Mouse (Mus musculus) hindbrain, postnatal 0 days (tissue): ENCODE data around the gene Slc47a2. TPM values are rescaled to one million over a fixed set of nuclear protein-coding genes. Genes with fewer than 3 reads are reported as not detected.

Experiments used
- ATAC-seq: fragments of 200-750 bp; cut with Nextera tagmentation; 2 replicates; pipeline ENCODE4 v1.8.0; 2017; ENCODE audit warnings: mild to moderate bottlenecking, moderate TSS enrichment, moderate library complexity
- DNase-seq: peaks from one replicate; pipeline ENCODE4 v3.0.0-alpha.2; 2015; ENCODE audit warnings: low spot score
- H3K27ac ChIP-seq: fragments of 300-500 bp; sonication (generic); 2 replicates; pipeline ENCODE4 v1.5.1; 2014; ENCODE audit warnings: mild to moderate bottlenecking
- H3K27me3 ChIP-seq: fragments of 300-500 bp; sonication (generic); 2 replicates; pipeline ENCODE4 v1.6.1; 2014; ENCODE audit warnings: low read length, mixed read lengths; ENCODE audit not compliant: insufficient read depth
- H3K36me3 ChIP-seq: fragments of 300-500 bp; sonication (generic); 2 replicates; pipeline ENCODE4 v1.6.1; 2014; ENCODE audit warnings: low read length, mixed read lengths; ENCODE audit not compliant: insufficient read depth
- H3K4me1 ChIP-seq: fragments of 300-500 bp; sonication (generic); 2 replicates; pipeline ENCODE4 v1.6.1; 2014; ENCODE audit warnings: antibody characterized with exemption, low read length, mixed read lengths; ENCODE audit not compliant: insufficient read depth
- H3K4me2 ChIP-seq: fragments of 300-500 bp; sonication (generic); 2 replicates; pipeline ENCODE4 v1.6.1; 2014; ENCODE audit warnings: low read depth, mild to moderate bottlenecking, low read length, moderate library complexity, mixed read lengths
- H3K4me3 ChIP-seq: fragments of 300-500 bp; sonication (generic); 2 replicates; pipeline ENCODE4 v1.5.1; 2014; ENCODE audit warnings: low read length
- H3K9ac ChIP-seq: fragments of 300-500 bp; sonication (generic); replicated peaks from 2 replicates; pipeline ENCODE4 v1.6.1; 2014; ENCODE audit warnings: mild to moderate bottlenecking, low read length, moderate library complexity, mixed read lengths
- H3K9me3 ChIP-seq: fragments of 300-500 bp; sonication (generic); 2 replicates; pipeline ENCODE4 v1.6.1; 2016; ENCODE audit warnings: low read length, mixed read lengths
- CTCF ChIP-seq: IDR thresholded peaks from 2 replicates; pipeline ENCODE4 v1.5.1; 2016; ENCODE audit warnings: antibody characterized with exemption, control low read depth, low read depth
- whole genome bisulfite sequencing: fragments of 180-500 bp; shearing (Covaris S2); extraction: QIAGEN DNeasy Blood & Tissue Kit; methylation state at CpG from one replicate; pipeline ENCODE4 v1.1.7; 2014; 5-methylcytosine and 5-hydroxymethylcytosine counted together
- polyA plus RNA-seq: library from polyadenylated mRNA; unstranded; fragments of >200 nt; fragmentation: Nextera tagmentation; extraction: Ambion mirVana; gene quantifications from 2 replicates; pipeline ENCODE4 v1.2.1, GENCODE M21; 2015
- total RNA-seq: library from RNA; depleted of rRNA; stranded (reverse); fragments of >200 nt; gene quantifications from 2 replicates; pipeline ENCODE4 v1.2.3, GENCODE M21; 2014

The Slc47a2 gene
- total and polyA plus RNA-seq, 2 experiments from 2014 or later: 0.16 to 0.21 TPM

DNA sequence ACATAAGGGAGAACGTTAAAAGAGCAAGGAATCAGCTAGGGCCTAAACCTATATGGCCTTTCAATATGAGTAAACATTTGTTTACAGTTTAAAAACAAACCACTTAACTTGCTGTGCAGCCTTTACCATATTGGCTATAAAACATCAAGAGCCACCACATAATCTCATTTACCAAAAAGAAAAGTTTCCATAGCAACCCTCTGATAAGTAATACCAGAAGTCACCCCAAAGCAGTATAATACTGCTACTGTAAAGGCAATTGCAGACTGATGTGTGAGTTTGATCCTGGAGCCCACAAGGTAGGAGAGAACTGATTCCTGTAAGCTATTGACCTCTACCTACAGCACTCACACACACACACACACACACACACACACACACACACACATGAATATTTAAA is 68.2 kb downstream of the Slc47a2 start:
- H3K4me3 ChIP-seq: no peak overlapping the region
- no peaks in the 10 kb centered on the region for H3K36me3 ChIP-seq
- TF ChIP-seq CTCF: no peak
- DNase-seq (no peak), ATAC-seq (no peak)
- H3K27ac ChIP-seq: no peak overlapping the region
- H3K9me3 ChIP-seq: no peaks in the 10 kb centered on the region
- WGBS: 80% methylated on average over 1 of the region's 1 CpGs
- H3K4me1 ChIP-seq: no peaks in the 10 kb centered on the region
- H3K27me3 ChIP-seq: no peaks in the 10 kb centered on the region
- H3K9ac ChIP-seq: no peak overlapping the region
- H3K4me2 ChIP-seq: no peak overlapping the region

DNA sequence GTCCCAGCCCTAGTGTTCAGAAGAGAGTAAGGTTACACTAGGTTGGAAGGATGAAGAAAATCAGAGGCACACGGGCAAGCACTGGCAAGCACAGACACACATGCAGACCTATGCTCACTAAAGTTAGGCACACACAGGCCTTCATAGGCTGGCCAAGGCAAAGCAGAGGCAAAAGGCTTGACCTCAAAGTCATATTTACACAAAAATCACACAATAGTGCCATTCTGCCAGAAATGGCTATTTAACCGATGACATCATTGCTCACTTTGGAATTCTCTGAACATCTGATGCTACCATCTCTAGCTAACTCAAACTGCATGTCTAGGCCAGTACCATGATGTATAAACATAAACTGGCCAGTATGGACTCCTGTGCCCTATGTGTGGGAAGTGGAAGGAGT is 68.7 kb downstream of the Slc47a2 start:
- no peak for TF ChIP-seq CTCF
- Histone ChIP-seq H3K9ac (no peak overlapping the region), H3K9me3 (no peaks in the 10 kb centered on the region), H3K4me3 (no peak overlapping the region), H3K4me2 (no peak overlapping the region), H3K27me3 (no peaks in the 10 kb centered on the region), H3K27ac (no peak overlapping the region), H3K36me3 (no peaks in the 10 kb centered on the region), H3K4me1 (no peaks in the 10 kb centered on the region)
- DNase-seq (no peak), ATAC-seq (no peak)
- 85% methylated on average over 2 of the region's 2 CpGs for WGBS

DNA sequence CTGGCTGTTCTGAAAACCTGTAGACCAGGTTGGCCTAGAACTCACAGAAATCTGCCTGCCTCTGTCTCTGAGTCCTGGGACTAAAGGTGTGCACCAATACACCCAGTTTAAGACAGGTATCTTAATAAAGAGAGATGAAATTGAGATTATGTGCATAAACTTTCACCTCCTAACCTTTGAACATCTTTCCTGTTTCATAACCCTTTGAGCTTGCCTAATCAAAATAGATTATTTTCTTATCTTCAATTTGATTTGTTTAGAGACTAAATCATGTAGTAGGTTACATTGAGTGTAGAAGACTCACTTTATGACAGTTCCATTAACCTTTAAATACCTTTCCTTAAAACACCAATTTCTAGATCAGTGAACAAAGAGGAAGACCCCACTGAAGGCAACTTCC is 71.0 kb downstream of the Slc47a2 start:
- Histone ChIP-seq H3K4me2 (no peak overlapping the region), H3K4me3 (no peak overlapping the region), H3K27me3 (no peaks in the 10 kb centered on the region), H3K36me3 (no peaks in the 10 kb centered on the region), H3K4me1 (no peaks in the 10 kb centered on the region), H3K9ac (no peak overlapping the region), H3K27ac (no peak overlapping the region), H3K9me3 (no peaks in the 10 kb centered on the region)
- no peak for TF ChIP-seq CTCF
- DNase-seq: no peak
- ATAC-seq: no peak

DNA sequence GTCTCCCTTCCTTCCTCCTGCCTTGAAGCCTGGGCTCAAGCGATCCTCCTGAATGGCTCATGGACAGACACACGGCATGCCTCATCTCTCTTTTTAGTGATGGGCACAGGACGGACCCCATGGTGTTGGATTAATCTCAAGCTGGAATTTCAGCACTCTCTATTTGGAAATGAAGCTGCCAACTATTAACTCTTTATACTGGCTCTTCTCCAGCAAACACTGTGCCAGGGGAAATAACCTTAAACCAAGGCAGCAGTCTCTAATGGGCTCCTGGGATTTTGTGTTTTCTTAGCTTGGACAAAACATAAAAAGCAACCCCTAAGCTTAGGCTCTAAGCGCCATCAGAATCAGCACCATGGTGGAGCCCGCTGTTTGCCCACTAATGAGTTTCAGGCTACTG is 72.3 kb downstream of the Slc47a2 start:
- H3K4me3 ChIP-seq: no peak overlapping the region

DNA sequence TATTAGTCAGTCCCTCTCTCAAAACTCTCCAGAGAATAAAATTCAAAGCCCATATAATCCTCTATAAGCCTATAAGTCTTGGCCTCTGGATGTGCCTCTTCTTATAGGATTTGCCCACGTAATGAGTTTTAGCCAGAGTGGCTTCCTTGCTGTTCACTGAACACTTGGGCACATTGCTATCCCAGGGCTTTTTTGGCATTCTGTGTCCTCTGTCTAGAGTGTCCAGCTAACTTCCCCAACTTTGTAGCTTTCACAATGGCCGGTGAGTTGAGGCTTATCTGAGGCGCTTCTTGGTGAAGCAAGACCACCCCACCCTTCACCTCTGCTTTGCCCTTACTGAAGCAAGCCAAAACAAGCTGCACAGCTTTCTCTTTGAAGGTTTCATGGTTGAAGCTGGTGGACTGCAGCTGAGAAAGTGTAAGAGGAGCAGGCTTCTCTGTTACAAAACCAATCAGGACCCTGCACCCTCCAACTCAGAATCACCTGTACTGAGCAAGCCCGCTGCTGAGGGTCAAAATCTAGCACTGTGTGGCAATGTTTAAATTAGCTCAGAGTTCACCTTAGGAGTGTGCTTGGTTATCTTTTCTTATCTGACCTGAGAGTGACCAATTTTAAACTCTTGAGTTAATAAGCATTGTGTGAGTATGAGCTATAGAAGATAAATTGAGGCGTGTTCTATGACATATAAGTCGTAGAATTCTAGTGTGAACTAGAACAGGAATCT is 73.9 kb downstream of the Slc47a2 start:
- no peak for DNase-seq
- no peak overlapping the region for H3K4me3 ChIP-seq
- H3K36me3 ChIP-seq: peaks cover 4% of the 10 kb centered on the region; the same call in 1 of the 2 replicates
- no peaks in the 10 kb centered on the region for H3K27me3 ChIP-seq
- H3K9me3 ChIP-seq: no peaks in the 10 kb centered on the region
- no peak overlapping the region for H3K27ac ChIP-seq
- WGBS: 91% methylated on average over 6 of the region's 6 CpGs
- H3K4me2 ChIP-seq: no peak overlapping the region
- TF ChIP-seq CTCF: no peak
- H3K9ac ChIP-seq: no peak overlapping the region
- ATAC-seq: no peak
- H3K4me1 ChIP-seq: 0 out of 2 replicates have a peak, but pooled peaks cover 5% of the 10 kb centered on the region

More for the DNA sequence above, 72.3 kb downstream of the Slc47a2 start:
- Histone ChIP-seq H3K27me3 (no peaks in the 10 kb centered on the region), H3K36me3 (no peaks in the 10 kb centered on the region), H3K4me1 (0 out of 2 replicates have a peak, but pooled peaks cover 5% of the 10 kb centered on the region), H3K27ac (no peak overlapping the region), H3K9ac (no peak overlapping the region), H3K9me3 (no peaks in the 10 kb centered on the region), H3K4me2 (no peak overlapping the region)
- no peak for ATAC-seq
- DNase-seq: no peak
- TF ChIP-seq CTCF: no peak
- whole genome bisulfite sequencing: 62% methylated on average over 5 of the region's 5 CpGs

DNA sequence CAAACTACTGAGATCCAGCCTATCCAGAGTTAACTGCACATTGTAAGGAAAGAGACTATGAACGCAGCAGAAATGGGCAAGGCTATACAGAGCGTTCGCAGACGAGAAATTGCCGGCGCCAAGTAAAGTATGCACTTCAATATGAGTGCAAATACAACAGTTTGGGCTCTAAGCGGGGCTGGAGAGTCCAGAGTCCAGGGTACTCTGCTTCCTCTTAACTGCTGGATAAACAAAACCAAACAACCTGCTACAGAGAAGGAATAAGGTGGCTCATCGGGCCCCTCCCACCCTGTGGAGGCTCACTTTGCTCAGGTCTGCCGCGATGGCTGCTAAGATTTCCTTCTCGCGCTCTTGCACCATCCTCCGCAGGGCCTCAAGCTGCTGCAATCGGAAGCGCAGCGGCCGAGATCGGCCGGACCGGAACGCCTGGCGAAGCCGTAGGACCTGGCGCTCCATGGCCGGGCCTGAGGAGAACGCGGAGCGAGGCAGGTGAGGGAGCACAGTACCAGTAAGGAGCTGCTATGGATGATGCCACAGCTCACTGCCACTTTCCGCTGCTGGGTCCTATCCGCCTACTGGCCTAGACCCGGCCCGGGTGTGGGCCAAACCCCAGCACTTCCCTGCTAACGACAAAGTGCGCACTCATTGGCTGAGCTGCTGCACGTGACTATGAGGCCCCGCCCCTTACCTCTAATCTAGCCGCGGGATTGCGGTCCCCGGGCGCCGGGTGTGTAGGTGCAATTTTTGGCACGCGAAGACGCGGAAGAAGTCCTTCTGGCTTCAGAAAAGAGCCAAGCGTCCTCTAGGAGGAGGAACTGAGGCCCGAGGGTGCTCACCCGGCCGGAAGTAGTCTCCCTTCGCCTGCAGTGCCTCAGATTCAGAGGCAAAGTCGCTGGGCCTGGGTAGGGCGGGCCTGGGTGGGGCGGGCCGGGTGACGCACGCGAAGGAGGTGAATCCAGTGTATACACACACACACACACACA is 75.8 kb downstream of the Slc47a2 start, which contains the start of gene Aldh3a2:
Gene Aldh3a2 (minus strand): TSS at position 914 of the 983 bp plus-strand sequence.
- ATAC-seq (peak; percentile 99), DNase-seq (peak; percentile 97)
- Histone ChIP-seq H3K4me2 (peak within 1 kb of the TSS; percentile 57), H3K4me3 (peak within 1 kb of the TSS; percentile 61), H3K27me3 (no peaks in the 10 kb centered on the region), H3K9ac (peak within 1 kb of the TSS; percentile 78), H3K36me3 (peaks cover 17% of the 10 kb centered on the region), H3K9me3 (no peaks in the 10 kb centered on the region), H3K27ac (peak within 1 kb of the TSS; percentile 95), H3K4me1 (0 out of 2 replicates have a peak, but pooled peaks cover 5% of the 10 kb centered on the region)
- TF ChIP-seq CTCF: no peak; the same call in none of the 2 replicates
- under 1% methylated on average over 58 of the region's 58 CpGs for WGBS
